Mouse (Mus musculus): ENCODE measurements around the gene Chst1. TPM values are rescaled to one million over a fixed set of nuclear protein-coding genes. Genes with fewer than 3 reads are reported as not detected.

Gene Chst1
- polyA plus RNA-seq, 1 experiment from 2014 or later = 4.1 TPM

GRCm38 (mm10) chr2:92600348-92600670 is 802 bp downstream of the Chst1 start:
- peak; percentile 6; the same call in 1 of the 2 replicates for ATAC-seq
- H3K4me1 ChIP-seq (replicated peaks) = 0 out of 2 replicates have a peak, but pooled peaks cover 5% of the 10 kb centered on the region
- peak overlapping the region; percentile 60 for H3K9ac ChIP-seq
- peak overlapping the region; percentile 97 for H3K4me2 ChIP-seq (replicated peaks)
- H3K36me3 ChIP-seq = no peaks in the 10 kb centered on the region
- WGBS = 2% methylated on average over 17 of the region's 17 CpGs
- no peaks in the 10 kb centered on the region for H3K9me3 ChIP-seq
- peaks cover 51% of the 10 kb centered on the region for H3K27me3 ChIP-seq (replicated peaks)
- H3K27ac ChIP-seq = 0 out of 2 replicates have a peak overlapping the region, but pooled peaks have one; percentile 27
- H3K4me3 ChIP-seq (replicated peaks) = peak overlapping the region; percentile 61

DNA sequence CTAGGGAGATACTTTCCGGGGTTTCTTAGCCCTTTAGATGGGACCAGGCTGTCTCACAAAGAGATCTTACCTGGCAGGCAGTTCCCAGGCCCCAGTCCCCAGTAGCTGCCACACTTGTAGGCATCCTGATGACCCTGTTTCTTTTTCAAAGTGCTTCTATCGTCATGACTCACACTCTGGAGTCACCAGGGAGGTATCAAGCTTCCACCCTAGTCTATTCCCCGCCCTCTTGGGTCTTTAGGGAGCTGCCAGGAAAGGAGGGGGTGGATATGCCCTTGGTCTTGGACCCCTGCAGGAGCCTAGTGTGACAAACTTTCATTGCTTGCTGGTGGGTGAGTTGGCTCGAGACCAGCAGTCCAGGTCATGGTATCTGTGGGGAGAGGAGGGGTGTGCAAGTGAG is 1.7 kb downstream of the Chst1 start:
- ATAC-seq = no peak
- H3K4me2 ChIP-seq (replicated peaks) = peak overlapping the region; percentile 97; the same call in 1 of the 2 replicates
- no peaks in the 10 kb centered on the region for H3K9me3 ChIP-seq

GRCm38 (mm10) chr2:92602073-92602472 is 2.6 kb downstream of the Chst1 start:
- no peak overlapping the region for H3K4me3 ChIP-seq (replicated peaks)
- H3K27ac ChIP-seq = no peak overlapping the region
- no peaks in the 10 kb centered on the region for H3K36me3 ChIP-seq
- WGBS = 40% methylated on average over 12 of the region's 12 CpGs
- no peak overlapping the region for H3K9ac ChIP-seq
- no peaks in the 10 kb centered on the region for H3K9me3 ChIP-seq
- H3K27me3 ChIP-seq (replicated peaks) = peaks cover 48% of the 10 kb centered on the region
- H3K4me2 ChIP-seq (replicated peaks) = no peak overlapping the region
- ATAC-seq = no peak
- 0 out of 2 replicates have a peak, but pooled peaks cover 5% of the 10 kb centered on the region for H3K4me1 ChIP-seq (replicated peaks)

More for the DNA sequence above, 1.7 kb downstream of the Chst1 start:
- Histone ChIP-seq H3K9ac (no peak overlapping the region), H3K4me1 (replicated peaks) (0 out of 2 replicates have a peak, but pooled peaks cover 5% of the 10 kb centered on the region), H3K4me3 (replicated peaks) (no peak overlapping the region), H3K36me3 (no peaks in the 10 kb centered on the region), H3K27me3 (replicated peaks) (peaks cover 51% of the 10 kb centered on the region), H3K27ac (no peak overlapping the region)
- WGBS = 48% methylated on average over 4 of the region's 4 CpGs

- WGBS = 68% methylated on average over 5 of the region's 5 CpGs
- Histone ChIP-seq H3K27ac (no peak overlapping the region), H3K27me3 (replicated peaks) (peaks cover 42% of the 10 kb centered on the region)
Observed at GRCm38 (mm10) chr2:92603591-92603990, 4.1 kb downstream of the Chst1 start.

GRCm38 (mm10) chr2:92604565-92604964 is 5.1 kb downstream of the Chst1 start:
- Histone ChIP-seq H3K4me2 (replicated peaks) (no peak overlapping the region), H3K4me3 (replicated peaks) (no peak overlapping the region), H3K27me3 (replicated peaks) (peaks cover 36% of the 10 kb centered on the region), H3K27ac (no peak overlapping the region), H3K9me3 (no peaks in the 10 kb centered on the region), H3K9ac (no peak overlapping the region), H3K4me1 (replicated peaks) (0 out of 2 replicates have a peak, but pooled peaks cover 5% of the 10 kb centered on the region), H3K36me3 (no peaks in the 10 kb centered on the region)
- no peak for ATAC-seq
- 83% methylated on average over 5 of the region's 5 CpGs for WGBS

More at GRCm38 (mm10) chr2:92603591-92603990, 4.1 kb downstream of the Chst1 start:
- no peak overlapping the region for H3K4me3 ChIP-seq (replicated peaks)
- ATAC-seq = no peak
- no peak overlapping the region for H3K9ac ChIP-seq
- no peaks in the 10 kb centered on the region for H3K36me3 ChIP-seq
- no peak overlapping the region for H3K4me2 ChIP-seq (replicated peaks)
- H3K9me3 ChIP-seq = no peaks in the 10 kb centered on the region
- H3K4me1 ChIP-seq (replicated peaks) = 0 out of 2 replicates have a peak, but pooled peaks cover 5% of the 10 kb centered on the region

- Histone ChIP-seq H3K4me2 (replicated peaks) (no peak overlapping the region), H3K27me3 (replicated peaks) (peaks cover 24% of the 10 kb centered on the region), H3K9me3 (no peaks in the 10 kb centered on the region), H3K4me1 (replicated peaks) (no peaks in the 10 kb centered on the region), H3K4me3 (replicated peaks) (no peak overlapping the region), H3K9ac (no peak overlapping the region), H3K27ac (no peak overlapping the region), H3K36me3 (no peaks in the 10 kb centered on the region)
- ATAC-seq = peak; percentile 19; the same call in 1 of the 2 replicates
- WGBS = 65% methylated on average over 5 of the region's 5 CpGs
Observed at GRCm38 (mm10) chr2:92605995-92606394, 6.5 kb downstream of the Chst1 start.

- Histone ChIP-seq H3K27ac (no peak overlapping the region), H3K27me3 (replicated peaks) (peaks cover 12% of the 10 kb centered on the region), H3K4me1 (replicated peaks) (no peaks in the 10 kb centered on the region), H3K4me2 (replicated peaks) (no peak overlapping the region), H3K9ac (no peak overlapping the region), H3K4me3 (replicated peaks) (no peak overlapping the region), H3K9me3 (no peaks in the 10 kb centered on the region), H3K36me3 (no peaks in the 10 kb centered on the region)
- 59% methylated on average over 6 of the region's 6 CpGs for WGBS
- no peak for ATAC-seq
Observed at GRCm38 (mm10) chr2:92607153-92607552, 7.6 kb downstream of the Chst1 start.

- Histone ChIP-seq H3K36me3 (no peaks in the 10 kb centered on the region), H3K9me3 (no peaks in the 10 kb centered on the region), H3K27me3 (replicated peaks) (peaks cover 8% of the 10 kb centered on the region), H3K4me3 (replicated peaks) (no peak overlapping the region), H3K9ac (no peak overlapping the region), H3K4me2 (replicated peaks) (no peak overlapping the region), H3K4me1 (replicated peaks) (no peaks in the 10 kb centered on the region), H3K27ac (no peak overlapping the region)
- ATAC-seq = no peak
- WGBS = 62% methylated on average over 3 of the region's 3 CpGs
Observed at GRCm38 (mm10) chr2:92607592-92607991, 8.1 kb downstream of the Chst1 start.

DNA sequence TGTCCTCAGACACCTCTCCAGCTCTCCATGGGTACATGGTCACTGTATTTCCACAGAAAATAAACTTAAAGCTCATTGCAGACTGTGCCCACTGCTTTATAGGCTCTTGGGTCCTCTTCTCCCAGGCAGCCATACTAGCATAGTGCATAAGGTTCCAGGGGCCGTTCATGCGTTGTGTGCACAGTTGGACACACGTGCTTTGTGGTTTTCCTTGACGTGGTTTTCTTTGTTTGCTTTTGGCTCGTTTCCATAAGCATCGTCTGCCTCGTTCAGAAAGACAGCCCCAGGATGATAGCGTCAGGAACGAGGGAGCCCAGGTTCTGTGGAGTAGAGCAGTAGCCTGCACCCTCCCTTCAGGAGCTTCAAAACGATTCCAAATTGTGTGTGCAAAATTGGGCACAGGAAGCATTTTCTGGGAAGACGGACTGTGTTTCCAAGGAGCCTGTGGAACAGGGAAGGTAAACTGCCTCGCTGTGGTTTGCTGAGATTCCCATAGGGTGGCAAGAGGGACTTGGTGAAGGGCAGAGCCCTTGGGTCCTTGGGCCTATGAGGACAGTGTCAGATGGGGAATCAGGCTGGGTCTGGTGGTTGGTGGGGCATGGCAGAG is 8.6 kb downstream of the Chst1 start:
- no peak overlapping the region for H3K4me3 ChIP-seq (replicated peaks)
- H3K9ac ChIP-seq = no peak overlapping the region
- no peaks in the 10 kb centered on the region for H3K4me1 ChIP-seq (replicated peaks)
- WGBS = 62% methylated on average over 12 of the region's 12 CpGs
- no peak for ATAC-seq
- H3K27ac ChIP-seq = no peak overlapping the region
- no peaks in the 10 kb centered on the region for H3K9me3 ChIP-seq
- peaks cover 2% of the 10 kb centered on the region; the same call in 1 of the 2 replicates for H3K27me3 ChIP-seq (replicated peaks)
- H3K4me2 ChIP-seq (replicated peaks) = no peak overlapping the region
- no peaks in the 10 kb centered on the region for H3K36me3 ChIP-seq

GRCm38 (mm10) chr2:92608810-92609581 is 9.5 kb downstream of the Chst1 start:
- no peaks in the 10 kb centered on the region for H3K36me3 ChIP-seq
- no peak overlapping the region for H3K9ac ChIP-seq
- WGBS = 53% methylated on average over 4 of the region's 4 CpGs

DNA sequence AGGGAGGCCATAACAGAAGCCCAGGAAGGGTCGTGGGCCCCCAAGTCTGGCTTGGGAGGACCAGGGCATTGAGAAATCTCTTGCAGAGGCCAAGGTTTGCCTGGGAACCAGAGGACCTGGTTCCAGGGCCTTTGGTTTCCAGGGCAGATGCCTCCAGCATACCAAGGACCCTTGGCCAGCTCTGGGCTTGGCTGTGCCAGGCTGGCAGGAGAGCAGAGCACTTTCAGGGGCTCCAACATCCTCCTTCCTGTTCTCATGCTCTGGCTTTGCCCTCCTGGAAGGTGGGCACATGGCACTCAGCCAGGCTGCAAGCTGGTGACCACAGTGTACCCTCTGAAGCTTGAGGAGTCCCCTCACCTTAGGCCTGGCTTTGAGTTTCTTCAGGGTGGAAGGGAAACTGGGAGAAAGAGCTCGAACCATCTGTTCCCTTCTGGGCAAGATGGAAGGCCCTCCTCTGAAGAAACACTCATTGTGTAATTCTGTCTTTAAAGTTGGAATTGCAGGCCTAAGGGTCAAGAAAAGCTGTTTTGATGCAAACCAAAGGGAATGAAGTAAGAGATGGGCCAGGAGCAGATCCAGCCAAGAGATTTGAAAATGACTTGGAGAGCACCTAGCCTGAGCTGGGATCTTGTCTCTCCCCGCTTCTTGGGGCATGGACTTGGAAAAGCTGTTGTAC is 10.3 kb downstream of the Chst1 start:
- no peak overlapping the region for H3K9ac ChIP-seq
- no peak overlapping the region for H3K27ac ChIP-seq
- H3K4me2 ChIP-seq (replicated peaks) = no peak overlapping the region
- H3K9me3 ChIP-seq = no peaks in the 10 kb centered on the region
- WGBS = 86% methylated on average over 3 of the region's 3 CpGs
- no peaks in the 10 kb centered on the region for H3K36me3 ChIP-seq
- ATAC-seq = no peak
- H3K27me3 ChIP-seq (replicated peaks) = no peaks in the 10 kb centered on the region
- no peak overlapping the region for H3K4me3 ChIP-seq (replicated peaks)
- H3K4me1 ChIP-seq (replicated peaks) = no peaks in the 10 kb centered on the region

More at GRCm38 (mm10) chr2:92608810-92609581, 9.5 kb downstream of the Chst1 start:
- Histone ChIP-seq H3K27me3 (replicated peaks) (no peaks in the 10 kb centered on the region), H3K4me2 (replicated peaks) (no peak overlapping the region), H3K4me1 (replicated peaks) (no peaks in the 10 kb centered on the region), H3K27ac (no peak overlapping the region), H3K9me3 (no peaks in the 10 kb centered on the region), H3K4me3 (replicated peaks) (no peak overlapping the region)
- ATAC-seq = 0 out of 2 replicates have a peak, but pooled peaks have one; percentile 20

DNA sequence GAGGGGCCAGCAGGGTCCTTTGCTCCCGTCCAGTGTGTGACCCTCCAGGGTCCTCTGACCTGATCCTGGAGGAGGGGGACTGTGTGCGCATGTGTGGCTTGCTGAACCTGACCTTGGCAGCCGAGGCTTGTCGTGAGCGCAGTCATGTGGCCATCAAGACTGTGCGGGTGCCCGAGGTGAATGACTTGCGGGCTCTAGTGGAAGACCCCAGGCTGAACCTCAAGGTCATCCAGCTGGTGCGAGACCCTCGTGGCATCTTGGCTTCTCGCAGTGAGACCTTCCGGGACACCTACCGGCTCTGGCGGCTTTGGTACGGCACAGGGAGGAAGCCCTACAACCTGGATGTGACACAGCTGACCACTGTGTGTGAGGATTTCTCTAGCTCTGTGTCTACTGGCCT is 14.1 kb downstream of the Chst1 start:
- H3K9ac ChIP-seq = no peak overlapping the region
- no peak overlapping the region for H3K4me2 ChIP-seq (replicated peaks)
- no peak for ATAC-seq
- no peaks in the 10 kb centered on the region for H3K4me1 ChIP-seq (replicated peaks)
- no peak overlapping the region for H3K27ac ChIP-seq
- H3K36me3 ChIP-seq = no peaks in the 10 kb centered on the region
- 93% methylated on average over 15 of the region's 15 CpGs for WGBS
- no peaks in the 10 kb centered on the region for H3K27me3 ChIP-seq (replicated peaks)
- H3K9me3 ChIP-seq = no peaks in the 10 kb centered on the region
- H3K4me3 ChIP-seq (replicated peaks) = no peak overlapping the region

All from intestine, embryonic 15.5 days (tissue).